Mouse (Mus musculus) CH12.LX (cell line): ENCODE results near the gene Cfi.

Experiments used
- BHLHE40 ChIP-seq: IDR thresholded peaks from 2 replicates; pipeline ENCODE4 v1.6.1; 2011; ENCODE audit warnings: mild to moderate bottlenecking, low read depth, low read length, improper control_type of control experiment
- CTCF ChIP-seq, 2 experiments: IDR thresholded peaks in 1 of 2; conservative IDR thresholded peaks in 1 of 2; 2 replicates each; pipeline ENCODE4 v1.5.1; 2011 to 2012; ENCODE audit warnings: low read depth in 2 of 2, low read length in 2 of 2, improper control_type of control experiment in 1 of 2, inconsistent platforms in 1 of 2, mild to moderate bottlenecking in 1 of 2, moderate library complexity in 1 of 2
- ETS1 ChIP-seq: conservative IDR thresholded peaks from 2 replicates; pipeline ENCODE4 v1.6.1; 2012; ENCODE audit warnings: low read depth, mild to moderate bottlenecking, inconsistent platforms, low read length, improper control_type of control experiment, moderate library complexity
- MAX ChIP-seq: IDR thresholded peaks from 2 replicates; pipeline ENCODE4 v1.6.1; 2011; ENCODE audit warnings: low read length, improper control_type of control experiment
- POLR2A ChIP-seq: IDR thresholded peaks from 2 replicates; pipeline ENCODE4 v1.6.1; 2011; ENCODE audit warnings: low read depth, mild to moderate bottlenecking, improper control_type of control experiment, low read length
- TCF12 ChIP-seq: IDR thresholded peaks from 2 replicates; pipeline ENCODE4 v1.6.1; 2014; ENCODE audit warnings: low read depth, mild to moderate bottlenecking, inconsistent platforms, low read length, improper control_type of control experiment
- ZC3H11A ChIP-seq: IDR thresholded peaks from 2 replicates; pipeline ENCODE4 v1.6.1; 2012; ENCODE audit warnings: low read depth, mild to moderate bottlenecking, inconsistent platforms, low read length, improper control_type of control experiment
- ZNF384 ChIP-seq: IDR thresholded peaks from 2 replicates; pipeline ENCODE4 v1.6.1; 2012; ENCODE audit warnings: low read depth, low read length, improper control_type of control experiment, inconsistent platforms

- TF ChIP-seq CTCF (conservative IDR thresholded peaks at IDR 0.05 in 1 of 2, IDR thresholded peaks at IDR 0.05 in 1 of 2; ENCODE audit: low read depth in 2 of 2, low read length in 2 of 2): peak; percentile 35 to 82; a peak in 2 of 4 replicates
- TF ChIP-seq TCF12: no peak
- no peak for TF ChIP-seq ZNF384
- peak; percentile 32; the same call in 1 of the 2 replicates for TF ChIP-seq ZC3H11A
- TF ChIP-seq BHLHE40: no peak
- TF ChIP-seq POLR2A: no peak
- TF ChIP-seq ETS1: no peak
- TF ChIP-seq MAX: no peak
Measured at GRCm38 (mm10) chr3:129863698-129864097, 28.0 kb downstream of the Cfi start.
